Mouse (Mus musculus) embryonic facial prominence, embryonic 10.5 days (tissue): ENCODE data around the gene Gsk3a. TPM values are rescaled to one million over a fixed set of nuclear protein-coding genes. Genes with fewer than 3 reads are reported as not detected.

ENCODE experiments used
- DNase-seq: peaks from one replicate; pipeline ENCODE4 v3.0.0-alpha.2; 2017; ENCODE audit warnings: low spot score
- H3K27ac ChIP-seq: fragments of 300-500 bp; sonication (generic); replicated peaks from 2 replicates; pipeline ENCODE4 v1.5.1; 2016; ENCODE audit warnings: mild to moderate bottlenecking
- H3K27me3 ChIP-seq: fragments of 300-500 bp; sonication (generic); replicated peaks from 2 replicates; pipeline ENCODE4 v1.6.1; 2016; ENCODE audit warnings: low read depth, mild to moderate bottlenecking; ENCODE audit not compliant: poor library complexity, severe bottlenecking
- H3K36me3 ChIP-seq: fragments of 300-500 bp; sonication (generic); replicated peaks from 2 replicates; pipeline ENCODE4 v1.6.1; 2016; ENCODE audit warnings: mild to moderate bottlenecking, moderate library complexity
- H3K4me1 ChIP-seq: fragments of 300-500 bp; sonication (generic); 2 replicates; pipeline ENCODE4 v1.6.1; 2016
- H3K4me3 ChIP-seq: fragments of 300-500 bp; sonication (generic); 2 replicates; pipeline ENCODE4 v1.5.1; 2016; ENCODE audit warnings: mild to moderate bottlenecking, moderate library complexity
- H3K9me3 ChIP-seq: fragments of 300-500 bp; sonication (generic); 2 replicates; pipeline ENCODE4 v1.6.1; 2016; ENCODE audit warnings: mild to moderate bottlenecking
- WGBS: fragments of 180-500 bp; shearing (Covaris S2); methylation state at CpG from one replicate; pipeline ENCODE4 v1.1.7; 2016; 5-methylcytosine and 5-hydroxymethylcytosine counted together
- polyA plus RNA-seq: library from polyadenylated mRNA; unstranded; fragments of >200 nt; fragmentation: Nextera tagmentation; extraction: Ambion mirVana; gene quantifications from 2 replicates; pipeline ENCODE4 v1.2.1, GENCODE M21; 2016

Gene Gsk3a
- polyA plus RNA-seq, 1 experiment from 2014 or later = 10.7 TPM

DNA sequence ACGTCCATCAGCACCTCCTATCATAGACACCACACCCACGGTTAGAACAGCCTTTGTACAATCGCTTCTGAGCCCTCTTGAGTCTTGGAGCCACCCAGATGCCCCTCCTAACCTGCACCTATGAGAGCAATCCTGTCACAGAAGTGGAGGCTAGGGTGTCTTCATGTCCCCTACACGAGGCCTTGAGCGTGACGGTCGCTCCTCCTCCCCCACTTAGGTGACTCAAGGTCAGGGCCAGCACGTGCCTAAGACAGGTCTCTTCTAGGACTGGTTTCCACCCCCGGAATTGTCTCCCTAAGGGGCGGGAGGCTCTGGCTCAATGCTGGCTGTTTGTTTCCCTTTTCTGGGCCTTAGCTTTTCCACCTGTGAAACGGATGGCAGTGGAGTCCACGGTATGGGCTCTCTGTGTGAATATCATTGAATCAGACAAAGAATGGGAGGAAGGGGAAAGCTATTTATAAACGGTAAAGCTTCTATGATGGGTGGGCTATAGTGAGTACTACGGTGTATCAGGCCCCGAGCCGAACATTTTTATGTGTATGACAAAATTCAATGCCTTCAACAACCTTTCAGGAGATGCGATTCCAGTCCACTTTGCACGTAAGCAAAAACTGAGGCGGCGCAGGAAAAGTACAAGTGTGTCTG lies 17.1 kb downstream of the Gsk3a start, which contains the start of gene Dedd2:
Gene Dedd2 (minus strand): TSS at position 159 of the 645 bp plus-strand sequence.
- peak within 1 kb of the TSS; percentile 93 for H3K27ac ChIP-seq
- peak within 1 kb of the TSS; percentile 67 for H3K4me3 ChIP-seq
- 11% methylated on average over 20 of the region's 20 CpGs for WGBS
- H3K36me3 ChIP-seq = peaks cover 33% of the 10 kb centered on the region
- H3K4me1 ChIP-seq = peaks cover 47% of the 10 kb centered on the region
- H3K9me3 ChIP-seq = no peaks in the 10 kb centered on the region
- DNase-seq = no peak
- no peaks in the 10 kb centered on the region for H3K27me3 ChIP-seq

DNA sequence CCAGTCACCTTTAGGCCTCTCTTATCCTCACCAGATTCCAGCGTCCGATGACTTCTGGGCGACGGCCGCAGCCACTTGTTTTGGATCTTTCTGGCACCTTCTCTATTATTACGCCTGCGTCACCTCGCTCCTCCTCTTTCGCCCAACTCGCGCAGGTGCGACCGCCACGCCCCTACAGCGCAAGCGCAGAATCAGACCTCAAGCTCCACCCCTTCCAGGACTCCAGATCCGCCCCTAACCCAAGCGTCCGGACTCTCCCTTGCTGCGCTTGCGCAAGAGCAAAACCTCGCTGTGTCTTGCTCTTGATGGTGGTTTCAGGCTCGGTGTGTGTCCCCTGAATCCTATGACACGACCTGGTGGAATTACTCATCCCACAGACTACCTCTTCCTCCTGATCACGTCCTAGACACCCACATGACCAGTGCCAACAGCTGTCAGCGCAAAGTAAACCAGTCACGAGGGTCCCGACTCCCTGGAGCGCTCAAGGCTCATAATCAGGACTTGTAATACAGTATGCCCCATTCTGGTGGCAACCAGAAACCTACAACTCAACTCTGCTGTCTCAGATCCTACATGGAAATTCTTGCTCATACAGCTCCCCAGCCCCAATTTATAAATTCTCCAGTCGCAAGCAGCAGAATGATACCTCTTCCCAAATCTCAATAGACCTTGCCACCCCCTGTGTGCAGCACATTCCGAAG lies 17.7 kb downstream of the Gsk3a start:
- 4% methylated on average over 31 of the region's 31 CpGs for WGBS
- Histone ChIP-seq H3K27ac (peak overlapping the region; percentile 93), H3K4me1 (peaks cover 47% of the 10 kb centered on the region), H3K27me3 (no peaks in the 10 kb centered on the region), H3K36me3 (peaks cover 33% of the 10 kb centered on the region), H3K9me3 (no peaks in the 10 kb centered on the region), H3K4me3 (peak overlapping the region; percentile 67)
- peak; percentile 95 for DNase-seq

DNA sequence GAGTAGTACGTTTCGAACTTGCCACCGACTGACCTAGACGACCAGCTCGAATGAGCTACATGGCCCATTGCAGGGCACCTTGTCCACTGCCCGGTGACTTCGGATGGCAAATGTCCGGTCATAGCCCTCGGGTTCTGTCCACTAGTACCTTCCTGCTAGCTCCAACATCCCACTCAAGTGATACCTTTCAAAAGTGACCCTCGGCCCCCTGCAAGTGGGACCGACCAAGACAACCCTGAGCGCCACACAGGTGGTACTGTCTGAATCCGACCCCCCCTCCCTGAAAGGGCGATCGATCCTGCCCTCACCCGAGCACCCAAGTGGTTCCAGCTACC lies 18.3 kb downstream of the Gsk3a start:
- Histone ChIP-seq H3K4me1 (peaks cover 47% of the 10 kb centered on the region), H3K36me3 (peaks cover 30% of the 10 kb centered on the region), H3K27ac (peak overlapping the region; percentile 93), H3K4me3 (peak overlapping the region; percentile 67), H3K9me3 (no peaks in the 10 kb centered on the region), H3K27me3 (no peaks in the 10 kb centered on the region)
- no peak for DNase-seq
- WGBS = under 1% methylated on average over 16 of the region's 16 CpGs

DNA sequence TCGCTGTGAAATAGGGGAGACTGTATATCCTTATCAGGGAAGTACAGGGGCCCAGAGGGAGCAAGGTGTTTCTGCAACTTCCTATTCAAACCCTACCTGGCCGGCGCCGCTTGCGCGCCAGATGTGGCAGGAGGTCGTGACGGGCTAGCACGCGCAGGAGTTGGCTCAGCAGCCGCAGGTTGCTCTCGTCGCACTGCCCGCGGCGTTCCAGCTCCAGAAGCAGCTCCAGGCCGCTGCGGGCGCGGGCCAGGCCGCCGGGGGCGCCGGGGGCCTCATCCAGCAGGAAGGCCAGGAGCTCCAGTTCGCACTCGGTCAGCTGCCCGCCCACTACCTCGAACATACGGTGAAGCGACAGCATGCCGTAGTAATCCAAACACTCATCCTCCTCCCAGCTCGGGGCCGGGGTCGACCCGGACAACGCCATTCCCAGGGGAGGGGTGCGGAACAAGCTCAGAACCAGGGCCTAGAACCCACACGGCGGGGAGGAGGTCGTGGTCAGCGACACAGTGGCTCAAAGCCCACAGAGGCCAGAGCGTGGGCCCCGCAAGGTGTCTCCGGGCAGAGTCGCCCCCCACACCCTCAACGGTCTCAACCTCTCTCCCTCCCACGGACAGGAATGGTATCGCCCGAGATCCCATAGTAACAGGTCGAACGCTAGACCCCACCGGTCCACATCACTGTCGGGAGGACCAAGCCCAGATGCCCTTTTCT lies 18.8 kb downstream of the Gsk3a start:
- peaks cover 47% of the 10 kb centered on the region for H3K4me1 ChIP-seq
- H3K27me3 ChIP-seq = no peaks in the 10 kb centered on the region
- H3K27ac ChIP-seq = peak overlapping the region; percentile 93
- H3K9me3 ChIP-seq = no peaks in the 10 kb centered on the region
- under 1% methylated on average over 53 of the region's 53 CpGs for WGBS
- DNase-seq = peak; percentile 86
- H3K4me3 ChIP-seq = peak overlapping the region; percentile 67
- H3K36me3 ChIP-seq = peaks cover 30% of the 10 kb centered on the region

DNA sequence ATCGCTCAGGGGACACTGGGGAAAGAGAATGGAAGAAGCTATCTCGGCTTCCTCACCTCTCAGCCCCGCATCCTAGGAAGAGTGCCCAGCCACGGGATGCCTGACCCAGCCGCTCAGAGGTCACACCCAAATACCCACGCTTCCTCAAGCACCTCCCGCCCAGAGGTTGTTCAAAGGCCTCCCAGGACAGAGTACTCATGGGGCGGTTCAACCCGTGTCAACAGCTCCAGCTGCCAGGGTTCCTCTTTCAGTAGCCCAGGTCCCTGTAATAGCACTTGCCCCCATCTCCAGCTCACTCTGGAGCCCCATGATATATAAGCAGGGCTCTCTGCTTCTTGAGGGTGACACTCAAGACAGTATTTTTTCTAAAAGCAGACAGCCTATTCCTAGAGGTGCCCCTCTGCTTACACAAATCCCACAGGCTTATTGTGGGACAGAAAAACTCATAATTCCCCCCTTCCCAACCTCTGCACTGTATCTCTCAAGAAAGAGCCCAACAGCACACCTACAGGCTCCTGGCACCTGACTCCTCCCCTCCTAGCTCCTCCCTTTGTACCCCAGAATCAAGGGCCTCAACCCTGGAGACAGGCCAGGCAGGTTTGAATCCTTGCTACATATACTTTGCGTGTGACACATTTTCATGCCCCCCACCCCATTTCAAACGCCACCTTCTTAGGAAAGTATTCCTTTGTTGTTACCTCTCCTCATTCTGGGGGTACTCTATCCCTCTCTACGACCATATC lies 19.8 kb downstream of the Gsk3a start:
- peak overlapping the region; percentile 67 for H3K4me3 ChIP-seq
- H3K27ac ChIP-seq = no peak overlapping the region
- peaks cover 47% of the 10 kb centered on the region for H3K4me1 ChIP-seq
- peaks cover 23% of the 10 kb centered on the region for H3K36me3 ChIP-seq
- H3K27me3 ChIP-seq = no peaks in the 10 kb centered on the region
- DNase-seq = no peak
- no peaks in the 10 kb centered on the region for H3K9me3 ChIP-seq
- 60% methylated on average over 12 of the region's 12 CpGs for WGBS

DNA sequence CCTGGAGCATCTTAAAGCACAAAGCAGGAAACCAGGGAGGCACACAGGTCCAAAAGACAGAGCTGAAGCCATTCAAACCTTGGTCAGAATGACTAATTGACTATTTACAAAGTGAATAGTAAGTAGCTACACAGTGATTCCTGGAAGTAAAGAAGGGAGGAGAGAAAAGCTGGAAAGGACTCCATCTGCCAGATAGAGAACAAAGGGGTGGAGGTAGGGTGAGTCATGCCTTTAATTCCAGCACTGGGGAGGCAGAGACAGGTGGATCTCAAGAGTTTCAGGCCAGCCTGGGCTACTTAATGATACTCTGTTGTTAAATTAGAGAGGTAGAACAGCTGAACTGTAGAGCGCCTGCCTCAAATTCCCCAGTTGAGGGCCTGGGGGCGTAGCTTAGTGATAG lies 23.5 kb downstream of the Gsk3a start:
- peaks cover 18% of the 10 kb centered on the region for H3K4me1 ChIP-seq
- H3K4me3 ChIP-seq = no peak overlapping the region
- WGBS = 84% methylated on average over 2 of the region's 2 CpGs
- H3K27ac ChIP-seq = no peak overlapping the region
- peaks cover 43% of the 10 kb centered on the region for H3K36me3 ChIP-seq
- H3K27me3 ChIP-seq = no peaks in the 10 kb centered on the region
- no peak for DNase-seq
- no peaks in the 10 kb centered on the region for H3K9me3 ChIP-seq

DNA sequence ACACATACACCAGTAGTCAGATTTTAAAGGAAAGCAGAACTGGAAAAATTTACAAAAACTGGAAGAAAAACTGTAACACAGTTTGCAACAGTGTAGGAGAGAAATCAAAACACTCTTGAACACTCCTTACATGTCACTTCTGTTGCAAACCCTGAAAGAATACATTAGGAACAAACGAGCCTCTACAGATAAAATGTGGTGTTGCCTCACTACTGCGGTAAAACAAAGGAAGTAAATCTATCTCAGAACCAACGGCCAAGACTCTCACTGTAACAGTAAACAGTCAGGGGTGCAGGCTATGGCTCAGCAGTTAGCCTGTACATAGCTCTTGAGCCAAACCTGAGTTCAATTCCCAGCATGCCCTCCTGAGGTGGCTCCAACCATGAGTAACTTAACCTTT lies 24.6 kb downstream of the Gsk3a start:
- DNase-seq = no peak
- Histone ChIP-seq H3K36me3 (peaks cover 54% of the 10 kb centered on the region), H3K4me1 (peaks cover 8% of the 10 kb centered on the region), H3K4me3 (no peak overlapping the region), H3K9me3 (no peaks in the 10 kb centered on the region), H3K27ac (no peak overlapping the region), H3K27me3 (no peaks in the 10 kb centered on the region)
- whole genome bisulfite sequencing = 91% methylated on average over 3 of the region's 3 CpGs

DNA sequence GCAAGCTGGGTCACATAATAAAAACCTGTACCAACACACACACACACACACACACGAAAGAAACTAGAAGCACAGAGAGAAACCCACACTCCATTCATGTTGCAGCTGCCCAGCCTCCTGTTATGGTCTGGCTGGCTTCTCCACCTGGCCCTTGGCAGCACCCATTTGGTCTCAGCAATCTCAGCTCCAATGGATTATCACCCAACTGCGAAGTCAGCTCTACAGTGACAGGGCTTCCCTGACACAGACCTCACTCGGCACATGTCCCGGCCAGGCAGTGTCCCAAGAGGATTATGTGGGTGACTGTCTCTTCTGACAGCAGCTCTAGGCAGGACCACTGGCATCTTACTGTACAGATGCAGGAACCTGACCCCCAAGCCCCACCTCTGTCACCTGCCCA lies 27.2 kb downstream of the Gsk3a start:
- DNase-seq = no peak
- Histone ChIP-seq H3K4me1 (peaks cover 3% of the 10 kb centered on the region), H3K36me3 (peaks cover 68% of the 10 kb centered on the region), H3K27me3 (no peaks in the 10 kb centered on the region), H3K27ac (no peak overlapping the region), H3K4me3 (no peak overlapping the region), H3K9me3 (no peaks in the 10 kb centered on the region)
- 89% methylated on average over 4 of the region's 4 CpGs for WGBS

DNA sequence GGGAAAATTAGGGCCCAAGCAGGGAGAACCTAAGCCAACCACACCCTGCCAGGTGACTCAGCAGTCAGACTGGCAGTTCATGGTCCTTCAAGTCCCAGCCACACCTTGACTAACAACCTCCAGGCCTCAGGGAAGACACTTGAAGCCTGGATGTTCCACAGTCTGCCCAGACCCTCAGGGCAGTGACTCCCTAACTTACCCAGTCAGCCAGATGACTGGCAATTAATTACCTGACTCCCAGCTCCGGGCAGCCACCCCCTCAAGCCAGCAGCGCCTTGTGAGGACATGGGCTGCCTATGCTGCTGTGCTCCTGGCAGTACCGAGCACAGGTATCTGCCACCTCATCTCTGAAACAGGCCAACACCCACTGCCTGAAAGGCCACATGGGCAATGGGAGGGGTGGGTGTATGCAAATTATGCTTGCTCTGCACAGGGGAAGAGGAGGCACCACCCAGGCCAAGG lies 28.5 kb downstream of the Gsk3a start:
- Histone ChIP-seq H3K4me3 (no peak overlapping the region), H3K4me1 (peaks cover 8% of the 10 kb centered on the region), H3K27ac (no peak overlapping the region), H3K9me3 (no peaks in the 10 kb centered on the region), H3K27me3 (no peaks in the 10 kb centered on the region), H3K36me3 (peaks cover 60% of the 10 kb centered on the region)
- 76% methylated on average over 3 of the region's 3 CpGs for WGBS
- DNase-seq = no peak

DNA sequence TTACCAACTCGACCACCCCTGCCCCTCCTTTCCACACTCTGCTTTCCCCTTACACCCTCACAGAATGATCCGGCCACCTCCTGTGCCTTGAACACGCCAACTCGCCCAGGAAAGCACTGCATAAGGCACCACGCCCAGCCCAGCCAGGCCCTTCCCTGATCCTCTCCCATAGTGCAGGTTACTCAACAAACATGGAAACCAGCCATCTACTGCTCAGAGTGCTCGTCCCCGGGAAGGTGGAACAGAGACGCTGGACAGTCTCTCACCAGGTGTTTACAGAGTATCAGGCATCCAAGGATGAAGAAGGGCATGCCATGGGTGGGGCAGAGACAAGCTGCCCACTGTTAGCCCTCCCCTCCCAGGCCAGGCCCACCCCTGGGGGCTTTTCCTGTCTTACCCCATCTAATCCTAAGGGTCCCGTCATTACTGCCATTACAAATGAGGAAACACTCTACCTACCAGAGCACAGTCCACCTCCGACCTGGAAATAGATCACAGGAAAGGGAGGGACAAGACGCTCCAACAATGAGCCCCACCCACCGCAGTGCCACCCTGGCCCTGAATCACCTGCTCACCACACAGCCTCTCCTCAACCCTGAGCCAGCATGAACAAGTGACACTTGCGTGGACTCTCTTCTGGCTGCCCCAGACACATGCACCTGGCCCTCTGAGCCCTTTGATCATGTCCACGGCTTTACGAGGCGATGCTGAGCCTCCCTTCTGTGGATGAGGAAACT lies 31.4 kb downstream of the Gsk3a start:
- Histone ChIP-seq H3K4me1 (peaks cover 8% of the 10 kb centered on the region), H3K27me3 (no peaks in the 10 kb centered on the region), H3K9me3 (no peaks in the 10 kb centered on the region), H3K36me3 (peaks cover 78% of the 10 kb centered on the region), H3K27ac (no peak overlapping the region), H3K4me3 (no peak overlapping the region)
- WGBS = 91% methylated on average over 16 of the region's 16 CpGs
- DNase-seq = no peak

DNA sequence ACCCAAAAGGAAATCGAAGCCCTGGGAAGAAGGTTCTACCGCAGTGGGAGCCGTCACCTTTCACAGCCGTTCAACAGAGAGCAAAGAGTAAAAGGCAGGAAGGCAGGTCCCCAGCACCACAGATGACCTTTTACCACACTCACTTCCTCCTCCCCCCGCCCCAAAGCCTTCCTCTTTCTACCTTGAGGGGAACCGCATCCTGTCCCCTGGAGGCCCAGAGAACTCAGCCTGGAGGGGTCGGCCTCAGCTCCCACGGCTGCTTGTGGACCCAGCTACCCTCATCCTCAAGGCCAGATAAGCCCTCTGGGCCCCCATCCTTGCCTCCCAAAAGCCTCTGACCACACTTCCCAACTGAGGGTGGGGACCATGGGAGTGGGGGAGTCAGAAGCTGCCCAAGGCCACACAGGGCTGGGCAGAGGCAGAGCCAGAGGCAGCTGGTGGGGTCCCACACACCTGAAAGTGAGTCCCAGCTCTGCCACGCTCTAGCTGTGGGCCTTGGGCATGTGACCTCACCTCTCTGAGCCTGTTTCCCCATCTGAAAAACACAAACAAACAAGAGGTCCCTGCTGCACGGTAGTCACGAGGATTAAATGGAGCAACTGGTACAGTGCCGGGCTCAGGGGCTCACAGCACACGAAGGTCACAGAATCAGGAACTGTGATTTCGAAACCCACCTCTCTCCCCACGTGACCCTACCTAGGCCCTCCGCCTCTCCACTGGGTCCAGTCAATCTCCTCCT lies 32.1 kb downstream of the Gsk3a start:
- Histone ChIP-seq H3K27ac (peak overlapping the region; percentile 63; the same call in 1 of the 2 replicates), H3K36me3 (peaks cover 70% of the 10 kb centered on the region), H3K9me3 (no peaks in the 10 kb centered on the region), H3K4me3 (peak overlapping the region; percentile 14; the same call in 1 of the 2 replicates), H3K27me3 (no peaks in the 10 kb centered on the region), H3K4me1 (peaks cover 8% of the 10 kb centered on the region)
- WGBS = 77% methylated on average over 16 of the region's 16 CpGs
- DNase-seq = no peak
